Mouse (Mus musculus): ENCODE results near the gene Ap5z1. TPM values are rescaled to one million over a fixed set of nuclear protein-coding genes. Genes with fewer than 3 reads are reported as not detected.

Gene Ap5z1
- polyA plus RNA-seq, 1 experiment from 2014 or later: 14.3 TPM

- peaks cover 89% of the 10 kb centered on the region for H3K36me3 ChIP-seq
- no peak overlapping the region for H3K9ac ChIP-seq (replicated peaks)
- no peak overlapping the region for H3K27ac ChIP-seq
- H3K27me3 ChIP-seq: no peaks in the 10 kb centered on the region
- no peaks in the 10 kb centered on the region for H3K4me1 ChIP-seq (replicated peaks)
- no peaks in the 10 kb centered on the region for H3K9me3 ChIP-seq
- no peak overlapping the region for H3K4me2 ChIP-seq (replicated peaks)
- no peak overlapping the region for H3K4me3 ChIP-seq (replicated peaks)
- 94% methylated on average over 13 of the region's 13 CpGs for WGBS
- no peak for ATAC-seq
Observed at GRCm38 (mm10) chr5:142453742-142454141, 10.0 kb upstream of the Ap5z1 start.

GRCm38 (mm10) chr5:142456318-142456717 is 7.4 kb upstream of the Ap5z1 start:
- H3K27me3 ChIP-seq: no peaks in the 10 kb centered on the region
- no peak overlapping the region for H3K9ac ChIP-seq (replicated peaks)
- no peaks in the 10 kb centered on the region for H3K9me3 ChIP-seq
- WGBS: 77% methylated on average over 15 of the region's 15 CpGs
- H3K36me3 ChIP-seq: peaks cover 74% of the 10 kb centered on the region
- H3K4me2 ChIP-seq (replicated peaks): no peak overlapping the region
- no peaks in the 10 kb centered on the region for H3K4me1 ChIP-seq (replicated peaks)
- ATAC-seq: no peak
- H3K4me3 ChIP-seq (replicated peaks): no peak overlapping the region
- H3K27ac ChIP-seq: no peak overlapping the region

DNA sequence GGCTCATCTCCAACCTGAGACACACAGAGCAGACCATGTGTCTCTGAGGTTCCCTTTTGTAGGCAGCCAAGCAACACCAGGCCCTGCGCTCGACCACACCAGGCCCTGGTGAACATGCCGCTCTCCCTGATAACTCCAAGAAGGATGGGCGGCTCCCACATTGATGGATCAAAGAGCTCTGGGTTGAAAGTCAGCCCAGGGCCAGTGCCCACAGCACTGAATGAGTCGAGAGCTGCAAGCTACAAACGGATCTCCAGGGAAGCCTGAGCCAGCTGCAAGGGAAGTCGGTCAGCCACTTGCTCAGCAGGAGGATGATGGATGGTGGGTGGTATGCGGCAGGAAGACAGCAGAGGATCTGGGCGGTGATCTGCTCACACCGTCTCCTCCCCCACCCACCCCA is 6.4 kb upstream of the Ap5z1 start:
- Histone ChIP-seq H3K36me3 (peaks cover 71% of the 10 kb centered on the region), H3K27me3 (no peaks in the 10 kb centered on the region), H3K27ac (no peak overlapping the region; the same call in 1 of the 2 replicates), H3K4me3 (replicated peaks) (no peak overlapping the region), H3K9ac (replicated peaks) (no peak overlapping the region), H3K4me1 (replicated peaks) (no peaks in the 10 kb centered on the region), H3K4me2 (replicated peaks) (no peak overlapping the region), H3K9me3 (no peaks in the 10 kb centered on the region)
- no peak for ATAC-seq
- WGBS: 82% methylated on average over 10 of the region's 10 CpGs

DNA sequence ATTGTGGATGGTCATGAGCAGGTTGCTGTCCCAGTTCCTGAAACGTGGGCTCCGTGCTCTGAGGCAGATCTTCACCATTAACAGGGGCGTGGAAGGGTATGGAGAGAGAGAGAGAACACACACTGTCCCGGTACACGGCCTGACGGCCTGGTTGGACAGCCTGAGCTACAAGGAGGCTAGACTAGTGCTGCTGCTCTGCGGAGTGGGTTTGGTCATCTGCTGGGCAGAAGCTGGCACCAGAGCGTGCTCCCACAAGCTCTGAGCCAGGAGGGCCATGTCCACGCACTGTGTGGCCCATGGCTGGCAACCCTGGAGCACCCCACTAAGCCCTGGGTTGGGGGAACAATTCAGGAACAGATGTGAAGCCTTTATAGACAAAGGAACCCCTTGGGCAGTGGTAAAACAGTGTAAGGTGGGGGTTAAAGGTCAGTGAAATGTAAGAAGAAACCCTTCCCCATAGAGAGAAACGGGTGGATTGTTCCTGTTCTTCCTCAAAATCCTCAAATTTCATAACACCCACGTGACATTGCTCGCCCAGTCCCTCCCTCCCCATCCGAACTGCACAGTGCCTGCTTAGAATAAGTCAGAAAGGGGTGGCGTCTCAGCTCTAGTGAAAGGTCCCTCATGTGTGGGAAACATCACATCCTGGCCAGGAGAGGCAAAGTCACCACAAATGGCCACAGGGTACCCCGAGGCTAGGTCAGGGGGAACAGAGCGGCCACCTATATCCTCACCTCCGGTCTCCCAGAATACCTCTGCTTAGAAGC is 4.8 kb upstream of the Ap5z1 start:
- Histone ChIP-seq H3K27ac (no peak overlapping the region), H3K36me3 (peaks cover 55% of the 10 kb centered on the region), H3K4me1 (replicated peaks) (peaks cover 6% of the 10 kb centered on the region; the same call in 1 of the 2 replicates), H3K27me3 (no peaks in the 10 kb centered on the region), H3K4me2 (replicated peaks) (no peak overlapping the region), H3K9ac (replicated peaks) (no peak overlapping the region), H3K4me3 (replicated peaks) (no peak overlapping the region), H3K9me3 (no peaks in the 10 kb centered on the region)
- ATAC-seq: no peak
- 92% methylated on average over 17 of the region's 17 CpGs for WGBS

DNA sequence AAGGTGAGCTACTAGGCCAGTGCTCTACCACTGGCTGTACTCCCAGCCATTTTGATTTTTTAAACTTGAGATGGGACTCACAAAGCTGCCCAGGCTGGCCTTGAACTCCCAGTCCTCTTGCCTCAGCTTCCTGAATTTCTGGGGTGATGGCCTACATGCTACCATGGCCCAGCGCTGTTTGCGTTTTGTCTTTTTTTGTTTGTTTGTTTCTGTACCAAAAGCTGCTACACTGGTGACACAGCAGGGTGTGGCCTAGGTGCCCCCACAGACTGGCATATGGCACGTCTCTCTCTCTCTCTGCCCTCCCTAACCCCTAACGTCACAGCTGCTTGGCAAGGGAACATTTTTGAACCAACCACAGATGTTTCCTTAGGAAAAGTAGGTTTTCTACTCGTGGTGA is 3.9 kb upstream of the Ap5z1 start:
- Histone ChIP-seq H3K4me1 (replicated peaks) (peaks cover 13% of the 10 kb centered on the region), H3K4me2 (replicated peaks) (no peak overlapping the region), H3K36me3 (peaks cover 46% of the 10 kb centered on the region), H3K4me3 (replicated peaks) (no peak overlapping the region), H3K9ac (replicated peaks) (no peak overlapping the region), H3K27me3 (no peaks in the 10 kb centered on the region), H3K9me3 (no peaks in the 10 kb centered on the region), H3K27ac (no peak overlapping the region)
- ATAC-seq: no peak
- WGBS: 78% methylated on average over 5 of the region's 5 CpGs

DNA sequence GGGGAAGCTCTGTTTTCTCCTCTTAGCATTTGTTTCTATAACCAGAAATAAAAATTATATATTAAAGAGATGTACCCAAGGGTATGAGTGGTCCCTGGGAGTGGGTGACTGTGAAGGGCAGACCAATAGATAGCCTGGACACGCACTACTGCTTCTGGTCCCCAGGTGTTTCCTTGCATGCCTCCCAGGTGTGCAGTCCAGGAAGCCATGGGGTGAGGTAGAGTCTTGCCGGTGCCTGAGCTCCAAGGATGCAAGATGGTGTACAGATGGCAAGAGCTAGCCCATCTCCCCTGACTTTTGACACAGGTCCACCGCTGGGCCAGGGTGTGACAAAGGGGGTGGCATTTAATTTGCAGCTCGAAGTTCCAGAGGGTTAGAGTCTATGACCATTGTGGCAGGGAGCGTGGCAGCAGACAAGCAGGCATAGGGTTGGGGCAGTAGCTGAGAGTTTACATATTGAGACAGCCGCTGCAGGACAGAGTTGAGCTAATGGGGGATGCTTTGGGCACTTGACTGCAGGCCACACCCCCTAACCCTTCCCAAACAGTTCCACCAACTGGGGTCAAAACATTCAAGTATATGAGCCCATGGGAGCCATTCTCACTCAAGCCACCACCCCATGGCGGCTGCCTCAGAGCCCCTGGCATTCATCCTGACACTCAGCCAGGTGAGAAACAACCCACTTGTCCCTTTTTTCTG is 1.7 kb upstream of the Ap5z1 start:
- peaks cover 30% of the 10 kb centered on the region for H3K36me3 ChIP-seq
- WGBS: 97% methylated on average over 7 of the region's 7 CpGs
- H3K9ac ChIP-seq (replicated peaks): no peak overlapping the region
- H3K27ac ChIP-seq: no peak overlapping the region
- H3K4me3 ChIP-seq (replicated peaks): no peak overlapping the region
- no peak for ATAC-seq
- H3K4me1 ChIP-seq (replicated peaks): peaks cover 18% of the 10 kb centered on the region
- H3K9me3 ChIP-seq: no peaks in the 10 kb centered on the region
- H3K27me3 ChIP-seq: no peaks in the 10 kb centered on the region
- no peak overlapping the region for H3K4me2 ChIP-seq (replicated peaks)

DNA sequence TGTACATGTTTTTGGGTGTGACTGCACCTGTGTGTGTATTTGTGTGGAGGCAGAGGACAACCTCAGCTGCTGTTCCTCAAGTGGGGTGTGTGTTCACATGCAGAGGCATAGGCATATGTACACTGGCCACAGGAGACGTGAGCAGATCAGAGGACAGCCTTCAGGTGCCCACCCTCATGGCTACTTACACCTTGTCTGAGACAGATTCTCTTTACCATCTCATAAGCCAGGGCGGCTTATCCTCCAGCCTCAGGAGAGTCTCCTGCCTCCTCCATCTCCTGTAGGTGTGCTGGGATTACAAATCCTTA is 1.1 kb upstream of the Ap5z1 start:
- Histone ChIP-seq H3K27me3 (no peaks in the 10 kb centered on the region), H3K27ac (peak overlapping the region; percentile 87; the same call in 1 of the 2 replicates), H3K4me3 (replicated peaks) (no peak overlapping the region), H3K9me3 (no peaks in the 10 kb centered on the region), H3K4me1 (replicated peaks) (peaks cover 18% of the 10 kb centered on the region), H3K9ac (replicated peaks) (no peak overlapping the region), H3K4me2 (replicated peaks) (0 out of 2 replicates have a peak overlapping the region, but pooled peaks have one; percentile 91), H3K36me3 (peaks cover 29% of the 10 kb centered on the region)
- 98% methylated on average over 2 of the region's 2 CpGs for WGBS
- no peak for ATAC-seq

- H3K27me3 ChIP-seq: no peaks in the 10 kb centered on the region
- peak overlapping the region; percentile 70; the same call in 1 of the 2 replicates for H3K9ac ChIP-seq (replicated peaks)
- ATAC-seq: peak; percentile 17; the same call in 1 of the 2 replicates
- 88% methylated on average over 6 of the region's 6 CpGs for WGBS
- peaks cover 18% of the 10 kb centered on the region for H3K4me1 ChIP-seq (replicated peaks)
- H3K4me2 ChIP-seq (replicated peaks): peak overlapping the region; percentile 91
- no peaks in the 10 kb centered on the region for H3K9me3 ChIP-seq
- peak overlapping the region; percentile 79 for H3K4me3 ChIP-seq (replicated peaks)
- peaks cover 29% of the 10 kb centered on the region for H3K36me3 ChIP-seq
- peak overlapping the region; percentile 87 for H3K27ac ChIP-seq
Observed at GRCm38 (mm10) chr5:142463011-142463410, 733 bp upstream of the Ap5z1 start.

DNA sequence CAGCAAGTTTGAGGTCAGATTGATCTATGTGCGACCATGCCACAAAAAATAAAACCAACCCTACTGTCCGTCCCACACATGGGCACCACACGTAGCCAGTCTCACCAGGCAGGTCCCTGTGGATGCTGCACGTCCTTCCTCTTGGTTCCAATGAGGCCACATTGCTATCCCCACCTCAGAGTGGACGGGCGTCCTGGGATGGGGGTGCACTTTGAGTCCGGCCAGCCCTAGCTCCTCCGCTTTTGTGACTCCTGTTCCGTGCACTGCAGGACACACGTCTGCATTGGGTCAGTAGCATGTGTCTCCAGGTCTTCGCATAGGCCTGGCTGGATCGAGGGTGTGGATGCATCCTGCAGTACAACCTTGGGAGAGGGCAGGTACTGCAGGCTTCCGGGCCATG is 4.6 kb downstream of the Ap5z1 start:
- H3K4me1 ChIP-seq (replicated peaks): peaks cover 13% of the 10 kb centered on the region
- H3K9ac ChIP-seq (replicated peaks): no peak overlapping the region
- H3K4me3 ChIP-seq (replicated peaks): no peak overlapping the region
- no peak overlapping the region for H3K27ac ChIP-seq
- peaks cover 61% of the 10 kb centered on the region for H3K36me3 ChIP-seq
- no peak for ATAC-seq
- H3K9me3 ChIP-seq: no peaks in the 10 kb centered on the region
- no peak overlapping the region for H3K4me2 ChIP-seq (replicated peaks)
- H3K27me3 ChIP-seq: no peaks in the 10 kb centered on the region
- 95% methylated on average over 13 of the region's 13 CpGs for WGBS

DNA sequence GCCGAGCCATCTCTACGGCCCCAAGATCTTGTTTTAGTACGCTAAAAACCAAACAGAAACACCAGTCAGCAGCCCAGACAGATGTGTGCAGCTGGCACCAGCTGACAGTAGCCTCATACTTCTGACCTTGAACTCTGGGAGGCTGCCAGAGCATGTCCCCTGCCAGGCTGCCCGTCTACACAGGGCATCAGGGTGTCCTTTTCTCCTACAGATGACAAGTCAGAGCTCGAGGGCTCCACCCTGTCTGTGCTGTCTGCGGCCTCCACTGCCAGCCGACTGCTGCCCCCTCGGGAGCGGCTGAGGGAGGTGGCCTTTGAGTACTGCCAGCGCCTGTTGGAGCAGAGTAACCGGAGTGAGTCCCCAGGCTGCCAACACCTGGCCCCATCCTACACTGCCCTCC is 6.1 kb downstream of the Ap5z1 start:
- Histone ChIP-seq H3K27me3 (no peaks in the 10 kb centered on the region), H3K4me3 (replicated peaks) (no peak overlapping the region), H3K9ac (replicated peaks) (no peak overlapping the region), H3K4me2 (replicated peaks) (no peak overlapping the region), H3K27ac (no peak overlapping the region), H3K36me3 (peaks cover 72% of the 10 kb centered on the region), H3K4me1 (replicated peaks) (peaks cover 5% of the 10 kb centered on the region), H3K9me3 (no peaks in the 10 kb centered on the region)
- whole genome bisulfite sequencing: 92% methylated on average over 11 of the region's 11 CpGs
- ATAC-seq: no peak

DNA sequence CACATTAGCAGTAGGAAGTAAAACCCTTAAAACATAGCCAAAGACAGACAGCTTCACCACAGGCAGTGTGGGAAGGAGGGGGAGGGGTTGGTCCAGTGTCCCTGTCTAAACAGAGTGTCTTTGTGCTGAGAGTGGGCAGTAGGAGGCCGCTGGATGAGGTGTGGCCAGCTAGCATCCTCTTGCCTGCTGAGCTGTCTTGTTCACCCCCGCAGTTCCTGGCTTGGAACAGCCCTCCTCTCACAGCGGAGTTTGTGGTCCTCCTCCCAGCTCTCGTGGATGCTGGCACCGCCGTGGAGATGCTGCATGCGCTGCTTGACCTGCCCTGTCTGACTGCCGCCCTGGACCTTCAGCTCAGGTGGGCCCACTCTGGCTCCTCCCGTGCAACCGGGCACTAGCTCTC is 10.0 kb downstream of the Ap5z1 start:
- no peak overlapping the region for H3K27ac ChIP-seq
- H3K4me3 ChIP-seq (replicated peaks): no peak overlapping the region
- no peaks in the 10 kb centered on the region for H3K4me1 ChIP-seq (replicated peaks)
- no peak for ATAC-seq
- no peaks in the 10 kb centered on the region for H3K9me3 ChIP-seq
- H3K36me3 ChIP-seq: peaks cover 76% of the 10 kb centered on the region
- H3K4me2 ChIP-seq (replicated peaks): no peak overlapping the region
- H3K9ac ChIP-seq (replicated peaks): no peak overlapping the region
- H3K27me3 ChIP-seq: no peaks in the 10 kb centered on the region
- WGBS: 63% methylated on average over 10 of the region's 10 CpGs

DNA sequence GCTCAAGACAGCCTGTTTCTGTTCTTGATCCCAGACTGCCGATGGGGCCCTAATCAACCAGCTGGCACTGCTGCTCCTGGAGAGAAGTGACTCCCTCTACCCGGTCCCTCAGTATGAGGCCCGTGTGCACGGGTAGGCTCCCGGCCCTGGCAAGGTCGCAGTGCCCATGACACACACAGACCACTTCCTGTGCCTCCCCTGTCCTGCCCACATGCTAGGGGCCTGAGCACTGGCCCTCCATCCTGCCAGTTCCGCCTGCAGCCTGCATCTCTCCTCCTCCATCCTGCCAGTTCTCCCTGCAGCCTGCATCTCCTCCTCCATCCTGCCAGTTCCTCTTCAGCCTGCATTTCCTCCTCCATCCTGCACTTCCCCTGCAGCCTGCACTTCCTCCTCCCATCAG is 11.9 kb downstream of the Ap5z1 start:
- 80% methylated on average over 7 of the region's 7 CpGs for WGBS
- Histone ChIP-seq H3K9ac (replicated peaks) (no peak overlapping the region), H3K27me3 (no peaks in the 10 kb centered on the region), H3K4me1 (replicated peaks) (no peaks in the 10 kb centered on the region), H3K9me3 (no peaks in the 10 kb centered on the region), H3K4me3 (replicated peaks) (no peak overlapping the region), H3K4me2 (replicated peaks) (no peak overlapping the region), H3K27ac (no peak overlapping the region), H3K36me3 (peaks cover 57% of the 10 kb centered on the region)
- ATAC-seq: no peak

All from midbrain, embryonic 13.5 days (tissue).